Mouse (Mus musculus) limb, embryonic 13.5 days (tissue): ENCODE measurements at regions not wholly inside any gene's neighbourhood (a gene's known extent, or its start where the extent isn't known, plus 50 kb on each side); places are given as distances from the start of the nearest gene placed in this dataset.

Experiments
- ATAC-seq: fragments of 200-750 bp; cut with Nextera tagmentation; 2 replicates; pipeline ENCODE4 v1.8.0; 2017; ENCODE audit warnings: low read depth, moderate number of reproducible peaks, moderate TSS enrichment; ENCODE audit not compliant: low FRiP score
- H3K27ac ChIP-seq: fragments of 300-500 bp; sonication (generic); 2 replicates; pipeline ENCODE4 v1.5.1; 2015; ENCODE audit warnings: inconsistent platforms, mild to moderate bottlenecking, moderate library complexity
- H3K27me3 ChIP-seq: fragments of 300-500 bp; sonication (generic); 2 replicates; pipeline ENCODE4 v1.6.1; 2015; ENCODE audit warnings: mild to moderate bottlenecking, inconsistent platforms
- H3K36me3 ChIP-seq: fragments of 300-500 bp; sonication (generic); 2 replicates; pipeline ENCODE4 v1.6.1; 2015; ENCODE audit warnings: inconsistent platforms, mild to moderate bottlenecking, moderate library complexity
- H3K4me1 ChIP-seq: fragments of 300-500 bp; sonication (generic); 2 replicates; pipeline ENCODE4 v1.6.1; 2015; ENCODE audit warnings: inconsistent platforms
- H3K4me2 ChIP-seq: fragments of 300-500 bp; sonication (generic); replicated peaks from 2 replicates; pipeline ENCODE4 v1.6.1; 2015; ENCODE audit warnings: inconsistent platforms, mild to moderate bottlenecking, moderate library complexity
- H3K4me3 ChIP-seq: fragments of 300-500 bp; sonication (generic); 2 replicates; pipeline ENCODE4 v1.5.1; 2015; ENCODE audit warnings: moderate library complexity, mild to moderate bottlenecking, inconsistent platforms
- H3K9ac ChIP-seq: fragments of 300-500 bp; sonication (generic); 2 replicates; pipeline ENCODE4 v1.6.1; 2015; ENCODE audit warnings: mild to moderate bottlenecking, inconsistent platforms
- H3K9me3 ChIP-seq: fragments of 300-500 bp; sonication (generic); 2 replicates; pipeline ENCODE4 v1.6.1; 2016; ENCODE audit warnings: inconsistent platforms
- WGBS: fragments of 180-500 bp; shearing (Covaris S2); methylation state at CpG from one replicate; pipeline ENCODE4 v1.1.7; 2015; 5-methylcytosine and 5-hydroxymethylcytosine counted together

DNA sequence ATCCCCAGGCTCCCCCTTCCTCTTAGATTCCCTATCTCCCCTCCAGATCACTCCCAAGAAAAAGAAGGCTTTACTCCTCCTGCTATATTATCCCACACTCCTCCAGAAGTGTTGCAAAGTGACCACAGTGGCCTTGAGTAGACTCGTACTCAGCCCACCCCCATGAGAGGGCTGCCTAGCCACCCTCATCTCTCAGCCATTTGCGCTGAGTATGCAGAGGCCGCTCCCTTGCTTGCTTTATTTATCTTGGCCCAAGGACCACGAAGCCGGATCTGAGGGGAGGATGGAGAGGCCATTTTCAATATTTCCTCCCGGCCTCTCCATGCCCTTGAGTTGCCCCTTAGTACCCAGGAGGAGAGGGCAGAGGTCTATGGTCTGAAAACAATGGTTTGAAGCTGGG is 151.9 kb downstream of the Pja1 start:
- Histone ChIP-seq H3K4me2 (no peak overlapping the region), H3K27me3 (peaks cover 57% of the 10 kb centered on the region), H3K27ac (no peak overlapping the region), H3K4me1 (peaks cover 4% of the 10 kb centered on the region; the same call in 1 of the 2 replicates), H3K9me3 (no peaks in the 10 kb centered on the region), H3K9ac (no peak overlapping the region), H3K36me3 (no peaks in the 10 kb centered on the region), H3K4me3 (no peak overlapping the region)
- ATAC-seq = no peak
- WGBS = 60% methylated on average over 6 of the region's 6 CpGs

DNA sequence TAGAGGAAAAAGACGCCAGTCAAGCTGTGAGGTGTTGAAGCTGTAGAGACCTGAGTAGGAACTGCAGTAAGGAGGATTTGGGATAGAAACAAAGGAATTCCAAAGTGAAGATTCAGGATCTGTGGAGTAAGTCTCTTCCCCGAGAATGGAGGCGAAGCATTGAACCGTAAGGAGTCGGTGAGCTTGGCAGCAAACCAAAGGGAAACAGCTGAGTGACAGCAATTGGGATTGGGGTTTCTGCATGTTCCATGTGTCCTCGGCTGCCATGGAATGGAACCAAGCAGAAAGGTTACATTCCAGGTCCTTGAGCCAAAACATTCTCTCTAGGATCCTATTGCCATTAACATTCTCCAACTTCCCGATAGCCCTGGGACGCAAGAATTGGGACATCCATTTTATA is 152.9 kb downstream of the Pja1 start:
- Histone ChIP-seq H3K4me2 (no peak overlapping the region), H3K4me1 (peaks cover 4% of the 10 kb centered on the region; the same call in 1 of the 2 replicates), H3K27me3 (peaks cover 56% of the 10 kb centered on the region), H3K4me3 (no peak overlapping the region), H3K9ac (no peak overlapping the region), H3K9me3 (no peaks in the 10 kb centered on the region), H3K27ac (no peak overlapping the region), H3K36me3 (no peaks in the 10 kb centered on the region)
- no peak for ATAC-seq
- 79% methylated on average over 8 of the region's 8 CpGs for WGBS

DNA sequence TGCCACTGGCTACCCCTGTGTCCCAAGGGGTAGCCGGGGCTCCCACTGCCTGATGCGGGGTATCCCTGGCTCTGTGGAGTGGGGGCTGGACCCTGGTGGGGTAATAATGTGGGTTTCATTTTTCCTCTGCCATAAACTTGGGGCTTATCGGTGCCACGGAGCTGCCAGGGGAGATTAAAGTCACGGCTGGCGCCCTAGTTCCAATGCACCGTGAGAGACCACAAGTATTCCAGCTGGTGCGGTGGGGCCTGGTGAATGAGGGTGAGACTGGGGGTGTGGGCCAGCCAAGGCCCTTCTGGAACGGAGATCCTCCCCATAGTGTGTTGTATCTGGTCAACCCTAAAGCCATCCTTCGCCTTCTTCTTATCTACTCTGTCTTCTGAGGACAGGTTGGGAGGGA is 153.3 kb downstream of the Pja1 start:
- H3K27me3 ChIP-seq = peaks cover 52% of the 10 kb centered on the region
- H3K4me1 ChIP-seq = peaks cover 4% of the 10 kb centered on the region; the same call in 1 of the 2 replicates
- H3K9ac ChIP-seq = no peak overlapping the region
- H3K4me2 ChIP-seq = no peak overlapping the region
- no peak overlapping the region for H3K4me3 ChIP-seq
- H3K36me3 ChIP-seq = no peaks in the 10 kb centered on the region
- WGBS = 70% methylated on average over 10 of the region's 10 CpGs
- no peak for ATAC-seq
- no peak overlapping the region for H3K27ac ChIP-seq
- no peaks in the 10 kb centered on the region for H3K9me3 ChIP-seq

DNA sequence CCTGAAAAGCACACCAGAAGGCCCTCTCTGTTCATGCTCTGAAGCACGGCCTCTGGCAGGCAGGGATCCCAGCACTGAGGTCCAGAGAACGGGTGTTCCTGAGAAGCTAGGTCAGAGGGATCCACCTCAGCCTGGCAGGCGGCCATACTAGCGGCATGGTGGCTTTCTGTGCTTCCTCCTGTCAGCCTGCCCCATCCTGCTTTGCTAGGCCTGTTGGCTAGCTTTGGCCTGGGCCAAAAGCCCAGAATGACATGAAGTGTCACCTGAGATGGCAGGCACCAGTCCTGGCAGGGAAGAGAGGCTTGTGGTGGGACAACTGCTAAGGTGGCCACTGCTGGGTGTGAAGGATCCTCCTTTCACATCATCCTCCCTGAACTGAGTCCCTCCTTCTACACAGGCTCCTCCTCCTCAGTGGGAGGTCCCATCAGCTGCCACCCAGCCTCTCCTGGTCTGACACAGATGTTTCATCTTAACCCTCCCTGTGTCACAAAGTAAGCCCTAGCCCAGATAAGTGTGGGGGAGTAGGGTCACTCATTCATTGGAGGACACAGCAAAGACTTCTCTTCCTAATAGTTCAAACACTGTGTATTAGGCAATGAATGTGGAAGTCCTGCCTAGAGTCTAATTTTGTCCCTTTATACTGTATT is 154.5 kb downstream of the Pja1 start:
- WGBS = 74% methylated on average over 4 of the region's 4 CpGs
- H3K27ac ChIP-seq = no peak overlapping the region
- no peak for ATAC-seq

DNA sequence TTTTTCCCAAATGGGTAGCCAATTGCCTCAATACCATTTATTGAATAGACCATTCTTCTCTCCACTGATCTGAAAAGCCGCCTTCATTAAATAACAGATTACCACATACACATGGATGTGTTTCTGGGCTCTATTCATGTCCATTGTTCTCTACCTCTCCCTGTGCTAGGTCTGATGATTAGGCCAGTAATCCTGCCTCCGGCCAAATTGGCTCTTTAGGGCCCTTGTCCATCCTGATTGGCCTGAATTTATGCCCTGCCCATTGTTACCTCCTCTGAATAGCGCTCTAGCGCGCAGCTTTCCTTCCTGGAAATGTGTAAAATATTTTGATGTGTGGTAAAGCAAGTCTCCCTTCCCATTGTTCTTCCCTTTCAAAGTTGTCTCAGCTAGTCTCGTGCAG is 163.2 kb downstream of the Efnb1 start:
- H3K9ac ChIP-seq = no peak overlapping the region
- 58% methylated on average over 6 of the region's 6 CpGs for WGBS
- H3K36me3 ChIP-seq = no peaks in the 10 kb centered on the region
- no peak for ATAC-seq
- no peaks in the 10 kb centered on the region for H3K9me3 ChIP-seq
- H3K27ac ChIP-seq = no peak overlapping the region
- no peak overlapping the region for H3K4me3 ChIP-seq
- H3K4me2 ChIP-seq = no peak overlapping the region
- peaks cover 46% of the 10 kb centered on the region for H3K27me3 ChIP-seq
- no peaks in the 10 kb centered on the region for H3K4me1 ChIP-seq

More for the DNA sequence above, 154.5 kb downstream of the Pja1 start:
- Histone ChIP-seq H3K36me3 (no peaks in the 10 kb centered on the region), H3K9me3 (no peaks in the 10 kb centered on the region), H3K9ac (no peak overlapping the region), H3K27me3 (peaks cover 52% of the 10 kb centered on the region), H3K4me1 (peaks cover 4% of the 10 kb centered on the region; the same call in 1 of the 2 replicates), H3K4me3 (no peak overlapping the region), H3K4me2 (no peak overlapping the region)

DNA sequence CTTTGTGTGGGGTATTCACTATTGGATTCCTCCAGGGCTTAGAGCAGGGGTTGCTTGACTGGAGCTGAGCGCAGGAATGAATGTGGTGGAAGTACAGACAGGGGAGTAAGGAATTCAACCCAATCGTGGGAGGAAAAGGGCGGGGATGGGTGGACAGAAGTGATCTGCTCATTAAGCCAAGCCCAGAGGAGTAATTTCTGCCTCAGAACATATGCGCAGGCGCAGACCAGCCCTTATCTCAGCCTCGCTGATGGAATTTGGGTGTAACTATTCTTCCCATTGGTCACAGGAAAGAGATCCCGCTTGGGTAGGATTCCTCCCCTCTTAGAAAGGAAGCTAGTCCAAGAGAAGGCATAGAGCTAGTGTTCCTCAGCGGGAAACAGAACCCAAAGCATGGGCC is 158.8 kb downstream of the Efnb1 start:
- no peak overlapping the region for H3K9ac ChIP-seq
- ATAC-seq = no peak
- H3K27ac ChIP-seq = no peak overlapping the region
- H3K27me3 ChIP-seq = peaks cover 76% of the 10 kb centered on the region
- no peaks in the 10 kb centered on the region for H3K36me3 ChIP-seq
- no peak overlapping the region for H3K4me2 ChIP-seq
- WGBS = 71% methylated on average over 8 of the region's 8 CpGs
- no peak overlapping the region for H3K4me3 ChIP-seq
- no peaks in the 10 kb centered on the region for H3K9me3 ChIP-seq
- H3K4me1 ChIP-seq = peaks cover 16% of the 10 kb centered on the region

DNA sequence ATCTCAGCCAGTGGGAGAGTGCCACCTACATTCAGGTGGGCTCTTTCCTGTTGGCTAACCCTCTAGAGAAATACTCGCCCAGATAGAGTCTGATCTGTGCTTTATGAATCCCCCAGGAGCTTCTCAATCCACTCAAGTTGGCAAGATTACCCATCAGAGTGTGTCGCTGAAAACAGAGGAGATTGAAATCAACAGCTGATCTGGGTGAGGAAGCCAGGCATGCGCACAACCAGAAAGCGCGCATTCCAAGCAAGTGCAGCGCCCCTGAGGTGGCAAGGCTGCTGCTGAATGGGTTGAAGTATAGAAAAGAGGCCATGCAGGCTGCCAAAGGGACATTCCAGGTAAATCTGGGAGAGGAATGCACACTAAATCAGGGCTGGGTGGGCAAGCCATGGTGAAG is 158.0 kb downstream of the Efnb1 start:
- WGBS = 74% methylated on average over 6 of the region's 6 CpGs
- Histone ChIP-seq H3K27me3 (peaks cover 78% of the 10 kb centered on the region), H3K9ac (no peak overlapping the region), H3K36me3 (no peaks in the 10 kb centered on the region), H3K4me2 (no peak overlapping the region), H3K4me1 (peaks cover 16% of the 10 kb centered on the region), H3K9me3 (no peaks in the 10 kb centered on the region), H3K27ac (no peak overlapping the region), H3K4me3 (no peak overlapping the region)
- no peak for ATAC-seq

DNA sequence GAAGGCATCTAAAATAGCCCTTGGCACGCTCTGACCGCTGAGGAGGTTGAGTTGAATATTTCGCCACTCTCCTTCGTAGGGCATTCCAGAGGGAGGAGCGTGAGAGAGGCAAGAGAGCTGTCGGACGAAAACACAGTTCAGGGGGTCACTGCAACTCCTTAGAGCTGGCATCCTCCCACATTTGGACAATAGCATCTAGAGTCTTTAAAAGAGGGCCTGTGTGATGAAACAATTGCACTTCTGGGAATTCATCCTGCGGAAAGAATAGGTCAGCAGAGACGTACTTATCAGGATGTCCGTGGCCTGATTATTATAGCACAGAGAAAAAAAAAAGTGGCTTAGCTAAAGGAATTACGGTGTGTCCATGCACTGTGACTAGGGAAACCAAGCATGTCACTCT is 156.8 kb downstream of the Efnb1 start:
- no peak for ATAC-seq
- no peaks in the 10 kb centered on the region for H3K9me3 ChIP-seq
- H3K4me1 ChIP-seq = peaks cover 16% of the 10 kb centered on the region
- peaks cover 84% of the 10 kb centered on the region for H3K27me3 ChIP-seq
- no peak overlapping the region for H3K9ac ChIP-seq
- WGBS = 85% methylated on average over 11 of the region's 11 CpGs
- no peak overlapping the region for H3K4me2 ChIP-seq
- H3K4me3 ChIP-seq = no peak overlapping the region
- H3K27ac ChIP-seq = no peak overlapping the region
- H3K36me3 ChIP-seq = no peaks in the 10 kb centered on the region

DNA sequence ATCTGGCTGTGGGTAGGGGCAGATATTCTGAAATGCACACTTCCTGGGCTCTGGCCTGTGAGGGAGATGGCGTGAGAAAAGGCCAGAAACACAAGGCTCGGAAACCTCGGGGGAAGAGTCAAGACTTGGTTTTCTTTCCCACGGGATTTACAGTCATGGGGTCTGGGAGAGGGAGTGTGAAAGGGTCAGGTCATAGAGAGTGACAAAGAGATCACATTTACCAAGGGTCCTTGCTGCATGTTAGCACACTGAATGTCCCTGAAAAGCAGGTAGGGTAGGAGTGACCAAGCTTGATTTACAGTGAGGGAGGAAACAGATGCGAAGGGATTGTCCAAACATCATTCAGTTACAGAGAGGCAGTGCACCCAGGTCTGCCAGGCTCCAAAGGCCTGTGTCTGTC is 156.0 kb downstream of the Efnb1 start:
- Histone ChIP-seq H3K9me3 (no peaks in the 10 kb centered on the region), H3K4me1 (peaks cover 16% of the 10 kb centered on the region), H3K27me3 (peaks cover 85% of the 10 kb centered on the region), H3K27ac (no peak overlapping the region), H3K4me2 (no peak overlapping the region), H3K9ac (no peak overlapping the region), H3K4me3 (no peak overlapping the region), H3K36me3 (no peaks in the 10 kb centered on the region)
- 60% methylated on average over 5 of the region's 5 CpGs for WGBS
- 0 out of 2 replicates have a peak, but pooled peaks have one; percentile 22 for ATAC-seq

DNA sequence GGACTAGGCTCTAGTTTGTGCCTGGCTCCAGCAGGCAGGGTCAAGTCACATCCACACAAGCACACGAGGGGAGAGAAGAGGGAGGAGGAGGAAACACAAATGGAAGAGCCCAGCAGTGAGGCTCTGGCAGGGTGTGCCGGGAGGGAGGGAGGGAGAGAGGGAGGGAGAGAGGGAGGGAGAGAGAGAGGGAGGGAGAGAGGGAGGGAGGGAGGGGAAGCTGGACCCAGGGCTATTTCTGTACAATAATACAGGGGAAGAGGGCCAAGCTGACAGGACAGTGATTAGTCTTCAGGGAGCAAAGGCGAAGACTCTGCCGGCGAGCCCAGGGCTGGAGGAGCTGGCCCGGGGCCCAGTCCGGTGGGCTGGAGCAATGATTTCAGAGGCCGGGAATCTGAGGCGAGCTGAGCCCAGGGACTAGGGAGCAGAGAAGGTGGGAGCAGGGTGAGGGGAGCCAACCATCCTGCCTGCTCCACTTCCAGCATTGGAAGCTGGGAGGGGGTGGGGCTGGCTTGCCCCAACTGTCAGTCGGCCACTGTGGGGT is 155.6 kb downstream of the Efnb1 start:
- H3K9me3 ChIP-seq = no peaks in the 10 kb centered on the region
- H3K4me1 ChIP-seq = peaks cover 16% of the 10 kb centered on the region
- no peak overlapping the region for H3K4me2 ChIP-seq
- H3K36me3 ChIP-seq = no peaks in the 10 kb centered on the region
- peaks cover 87% of the 10 kb centered on the region for H3K27me3 ChIP-seq
- 29% methylated on average over 8 of the region's 10 CpGs for WGBS
- H3K9ac ChIP-seq = no peak overlapping the region
- H3K27ac ChIP-seq = no peak overlapping the region; the same call in 1 of the 2 replicates
- H3K4me3 ChIP-seq = no peak overlapping the region
- peak; percentile 86 for ATAC-seq

DNA sequence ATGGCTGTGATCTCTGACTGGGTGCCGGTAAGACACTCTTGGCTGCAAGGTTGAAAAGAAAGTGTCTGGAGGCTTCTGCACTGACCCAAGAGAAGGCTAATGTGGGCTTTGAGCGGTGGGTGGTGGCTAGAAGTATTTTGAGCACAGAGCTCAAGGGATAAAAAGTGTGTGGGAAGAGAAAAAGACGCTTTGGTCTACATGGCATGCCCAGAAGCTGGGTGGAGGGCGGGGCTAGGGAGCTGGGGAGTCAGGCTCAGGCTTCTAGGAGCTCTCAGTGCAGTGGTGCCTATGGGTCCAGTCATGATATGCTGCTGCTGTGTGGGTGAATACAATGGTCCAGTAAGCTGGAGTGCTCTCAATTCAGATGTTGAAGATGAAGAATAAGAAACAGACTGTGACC is 152.1 kb downstream of the Efnb1 start:
- Histone ChIP-seq H3K9me3 (no peaks in the 10 kb centered on the region), H3K27me3 (peaks cover 82% of the 10 kb centered on the region), H3K4me1 (peaks cover 31% of the 10 kb centered on the region), H3K4me3 (no peak overlapping the region), H3K36me3 (no peaks in the 10 kb centered on the region), H3K27ac (no peak overlapping the region), H3K4me2 (no peak overlapping the region), H3K9ac (no peak overlapping the region)
- ATAC-seq = no peak
- WGBS = 74% methylated on average over 4 of the region's 4 CpGs

DNA sequence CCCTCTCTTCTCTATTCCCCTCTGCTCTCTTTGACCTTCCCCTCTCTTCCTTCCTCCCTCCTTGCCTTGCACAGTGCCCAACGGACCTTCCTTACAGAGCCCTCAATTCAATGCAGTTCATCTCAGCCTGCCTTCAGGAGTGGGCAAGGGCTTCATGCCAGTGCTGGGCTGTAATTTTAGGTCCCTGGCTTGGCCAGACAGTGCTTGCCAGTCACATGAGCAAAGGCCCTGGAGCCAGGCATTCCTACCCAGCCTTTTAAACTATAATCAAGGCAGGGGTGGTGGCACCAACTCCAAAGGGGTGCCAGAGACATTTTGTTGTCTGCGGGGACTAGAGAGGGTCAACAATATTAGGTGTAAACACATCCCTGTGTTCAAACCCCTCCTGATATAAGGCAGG is 150.9 kb downstream of the Efnb1 start:
- Histone ChIP-seq H3K27ac (no peak overlapping the region), H3K27me3 (peaks cover 80% of the 10 kb centered on the region), H3K4me1 (peaks cover 28% of the 10 kb centered on the region), H3K4me3 (no peak overlapping the region), H3K4me2 (no peak overlapping the region), H3K9ac (no peak overlapping the region), H3K36me3 (no peaks in the 10 kb centered on the region), H3K9me3 (no peaks in the 10 kb centered on the region)
- 69% methylated on average over 2 of the region's 2 CpGs for WGBS
- no peak for ATAC-seq

DNA sequence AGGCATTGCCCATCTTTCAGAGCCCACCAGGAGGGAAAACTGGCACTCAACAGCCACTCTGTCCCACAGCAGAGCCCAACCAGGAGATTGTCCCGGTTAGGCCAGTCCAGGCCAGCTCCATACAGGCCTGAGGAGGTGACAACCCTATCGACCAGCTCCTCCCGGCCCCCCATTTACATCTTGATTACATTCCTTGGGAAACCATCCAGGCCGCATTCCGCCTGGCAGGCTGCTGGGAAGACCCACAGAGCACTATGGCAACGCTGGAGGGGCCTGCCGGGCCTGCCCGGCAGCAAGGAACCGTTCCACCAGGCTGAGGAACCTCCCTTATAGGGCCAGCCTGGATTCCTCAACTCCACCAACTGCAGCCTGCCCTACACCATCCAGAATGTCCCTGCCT is 149.7 kb downstream of the Efnb1 start:
- ATAC-seq = peak; percentile 80
- Histone ChIP-seq H3K9me3 (no peaks in the 10 kb centered on the region), H3K4me1 (peaks cover 21% of the 10 kb centered on the region), H3K27ac (peak overlapping the region; percentile 61), H3K4me3 (no peak overlapping the region), H3K4me2 (no peak overlapping the region), H3K27me3 (peaks cover 82% of the 10 kb centered on the region), H3K9ac (no peak overlapping the region), H3K36me3 (no peaks in the 10 kb centered on the region)
- 8% methylated on average over 9 of the region's 9 CpGs for WGBS
